Mouse (Mus musculus): Measurements from ENCODE around the gene Spdye4b. TPM values are rescaled to one million over a fixed set of nuclear protein-coding genes. Genes with fewer than 3 reads are reported as not detected.
A peak's percentile ranks its signal among the peaks of the same experiment; 100 is the strongest.
"Not testable (repeated sequence)": the region's sequence is repeated elsewhere in the genome, so short reads cannot be mapped to it uniquely, and the experiment has no call there.

Spdye4b gene
- polyA plus RNA-seq, 1 experiment from 2014 or later: not detected

DNA sequence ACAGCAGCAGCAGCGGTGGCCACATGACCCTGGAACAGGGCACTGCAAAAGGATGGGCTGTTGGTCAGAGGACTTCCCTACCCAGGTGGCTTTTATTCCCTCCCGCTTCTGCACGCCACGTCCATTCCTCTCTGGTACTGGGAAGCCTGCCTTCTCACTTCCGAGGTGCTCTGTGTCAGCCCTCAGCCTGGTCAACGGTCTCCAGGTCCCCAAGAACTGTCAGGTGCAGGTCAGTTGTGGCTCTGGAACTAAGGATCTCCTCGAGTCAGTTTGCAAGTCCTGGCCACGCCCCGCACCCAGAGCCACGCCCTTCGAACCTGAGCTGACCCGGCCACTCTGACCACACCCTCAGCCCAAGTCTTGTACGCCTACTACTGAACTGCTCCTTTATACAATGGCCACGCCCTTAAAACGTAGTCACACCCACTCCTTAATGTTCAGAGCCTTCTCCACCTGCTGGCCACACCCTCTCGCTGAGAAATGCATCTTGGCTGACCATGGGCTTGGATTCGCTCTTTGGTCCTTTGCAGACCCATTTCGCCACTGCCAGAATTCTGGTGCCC is 15.2 kb upstream of the Spdye4b start:
- Histone ChIP-seq H3K27ac (no peak overlapping the region), H3K4me2 (no peak overlapping the region), H3K4me1 (0 out of 2 replicates have a peak, but pooled peaks cover 3% of the 10 kb centered on the region), H3K36me3 (ENCODE audit: poor library complexity, severe bottlenecking) (no peaks in the 10 kb centered on the region; the same call in 1 of the 2 replicates), H3K27me3 (peaks cover 9% of the 10 kb centered on the region), H3K4me3 (no peak overlapping the region), H3K9me3 (replicated peaks) (no peaks in the 10 kb centered on the region), H3K9ac (no peak overlapping the region)
- WGBS: 18% methylated on average over 18 of the region's 18 CpGs
- no peak for ATAC-seq

DNA sequence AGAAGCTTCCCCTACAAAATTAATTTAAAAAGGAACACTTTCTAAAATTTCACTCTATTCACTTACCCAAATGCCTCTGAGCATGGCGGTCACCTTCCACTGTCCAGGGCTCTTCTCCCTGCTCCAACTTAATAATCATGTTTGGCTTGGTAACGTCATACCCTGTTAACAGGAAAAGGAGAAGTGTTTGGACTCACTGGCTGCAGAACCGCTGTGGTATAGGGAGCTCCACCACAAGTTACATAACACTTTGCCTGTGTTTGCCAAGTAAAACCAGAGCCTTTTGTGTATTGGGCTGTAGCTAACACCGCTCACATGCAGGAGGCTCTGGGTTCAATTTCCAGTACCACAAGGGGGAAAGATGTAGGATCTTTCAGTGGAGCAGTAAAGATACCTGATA is 4.8 kb upstream of the Spdye4b start:
- no peak for ATAC-seq
- H3K4me2 ChIP-seq: no peak overlapping the region
- no peaks in the 10 kb centered on the region for H3K27me3 ChIP-seq
- H3K9ac ChIP-seq: no peak overlapping the region
- no peak overlapping the region for H3K4me3 ChIP-seq
- peaks cover 14% of the 10 kb centered on the region for H3K4me1 ChIP-seq
- H3K36me3 ChIP-seq (ENCODE audit: poor library complexity, severe bottlenecking): peaks cover 76% of the 10 kb centered on the region
- 97% methylated on average over 4 of the region's 4 CpGs for WGBS
- 0 out of 2 replicates have a peak, but pooled peaks cover 6% of the 10 kb centered on the region for H3K9me3 ChIP-seq (replicated peaks)
- no peak overlapping the region for H3K27ac ChIP-seq

DNA sequence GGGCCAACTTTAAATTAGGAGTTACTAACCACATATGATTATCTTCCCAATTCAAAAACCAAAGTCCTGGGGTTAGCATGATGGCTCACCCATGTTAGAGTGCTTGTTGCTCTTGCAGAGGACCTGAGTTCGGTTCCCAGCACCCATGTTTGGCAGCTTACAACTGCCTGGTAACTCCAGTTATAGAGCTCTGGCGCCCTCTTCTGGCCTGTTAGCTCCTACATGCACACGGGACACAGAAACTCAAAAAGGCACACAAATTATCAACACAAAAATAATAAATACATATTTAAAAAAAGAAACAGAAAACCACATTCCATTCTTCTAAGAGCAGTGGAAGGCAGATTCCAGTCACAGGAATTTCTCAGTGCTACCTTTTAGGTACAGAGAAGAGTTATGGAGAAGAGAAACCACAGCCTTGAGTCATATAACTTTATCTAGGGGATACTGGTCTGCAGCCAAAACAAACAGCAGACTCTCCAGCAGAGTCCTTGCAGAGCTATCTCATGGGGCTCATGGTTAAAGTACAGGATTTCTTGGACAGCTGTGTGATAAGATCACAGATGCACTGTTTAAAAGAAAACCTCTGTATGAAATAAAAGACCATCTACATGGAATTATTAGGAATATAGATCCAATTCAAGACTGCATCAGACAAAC is 3.1 kb upstream of the Spdye4b start:
- Histone ChIP-seq H3K4me1 (peaks cover 14% of the 10 kb centered on the region), H3K4me2 (no peak overlapping the region), H3K27ac (no peak overlapping the region), H3K36me3 (ENCODE audit: poor library complexity, severe bottlenecking) (peaks cover 59% of the 10 kb centered on the region), H3K4me3 (no peak overlapping the region), H3K9me3 (replicated peaks) (0 out of 2 replicates have a peak, but pooled peaks cover 6% of the 10 kb centered on the region), H3K9ac (no peak overlapping the region), H3K27me3 (no peaks in the 10 kb centered on the region)
- no peak for ATAC-seq
- WGBS: 89% methylated on average over 3 of the region's 3 CpGs

- WGBS: 40% methylated on average over 6 of the region's 6 CpGs
- H3K27me3 ChIP-seq: peaks cover 3% of the 10 kb centered on the region; the same call in 1 of the 2 replicates
- no peak for ATAC-seq
- H3K27ac ChIP-seq: no peak overlapping the region
- H3K9me3 ChIP-seq (replicated peaks): 0 out of 2 replicates have a peak, but pooled peaks cover 6% of the 10 kb centered on the region
- peak overlapping the region; percentile 94 for H3K4me3 ChIP-seq
- H3K9ac ChIP-seq: 0 out of 2 replicates have a peak overlapping the region, but pooled peaks have one; percentile 96
- H3K4me2 ChIP-seq: peak overlapping the region; percentile 89
- H3K4me1 ChIP-seq: peaks cover 14% of the 10 kb centered on the region
- peaks cover 44% of the 10 kb centered on the region for H3K36me3 ChIP-seq (ENCODE audit: poor library complexity, severe bottlenecking)
Observed at GRCm38 (mm10) chr5:143179179-143179578, 1.6 kb upstream of the Spdye4b start.

GRCm38 (mm10) chr5:143188014-143188413 is 7.2 kb downstream of the Spdye4b start:
- not testable (repeated sequence) for ATAC-seq; H3K27ac ChIP-seq; H3K9ac ChIP-seq; H3K36me3 ChIP-seq (ENCODE audit: poor library complexity, severe bottlenecking); H3K4me1 ChIP-seq; H3K4me2 ChIP-seq; H3K4me3 ChIP-seq; H3K27me3 ChIP-seq; H3K9me3 ChIP-seq (replicated peaks)
- WGBS: 82% methylated on average over 1 of the region's 1 CpGs

DNA sequence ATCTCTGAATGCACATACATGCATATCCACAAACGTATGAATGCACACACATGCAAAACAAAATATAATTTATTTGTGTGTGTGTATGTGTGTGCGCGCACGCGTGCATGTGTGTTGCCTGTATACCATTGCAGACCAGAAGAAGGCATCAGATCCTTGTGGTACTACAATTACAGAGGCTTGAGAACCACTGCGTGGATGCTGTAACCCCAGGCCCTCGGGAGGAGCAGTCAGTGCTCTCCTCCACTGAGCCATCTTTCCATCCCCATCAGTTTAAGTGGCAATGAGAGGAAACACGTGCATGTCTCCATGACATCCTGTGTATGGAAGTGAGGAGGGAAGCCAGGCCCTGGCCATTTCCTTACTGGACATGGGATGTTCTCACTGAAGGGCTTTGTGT is 12.0 kb downstream of the Spdye4b start:
- 87% methylated on average over 8 of the region's 8 CpGs for WGBS
- ATAC-seq: no peak
- no peak overlapping the region for H3K4me2 ChIP-seq
- no peak overlapping the region for H3K4me3 ChIP-seq
- no peaks in the 10 kb centered on the region for H3K9me3 ChIP-seq (replicated peaks)
- no peak overlapping the region for H3K27ac ChIP-seq
- no peak overlapping the region for H3K9ac ChIP-seq
- no peaks in the 10 kb centered on the region for H3K4me1 ChIP-seq
- no peaks in the 10 kb centered on the region; the same call in 1 of the 2 replicates for H3K27me3 ChIP-seq
- H3K36me3 ChIP-seq (ENCODE audit: poor library complexity, severe bottlenecking): no peaks in the 10 kb centered on the region

DNA sequence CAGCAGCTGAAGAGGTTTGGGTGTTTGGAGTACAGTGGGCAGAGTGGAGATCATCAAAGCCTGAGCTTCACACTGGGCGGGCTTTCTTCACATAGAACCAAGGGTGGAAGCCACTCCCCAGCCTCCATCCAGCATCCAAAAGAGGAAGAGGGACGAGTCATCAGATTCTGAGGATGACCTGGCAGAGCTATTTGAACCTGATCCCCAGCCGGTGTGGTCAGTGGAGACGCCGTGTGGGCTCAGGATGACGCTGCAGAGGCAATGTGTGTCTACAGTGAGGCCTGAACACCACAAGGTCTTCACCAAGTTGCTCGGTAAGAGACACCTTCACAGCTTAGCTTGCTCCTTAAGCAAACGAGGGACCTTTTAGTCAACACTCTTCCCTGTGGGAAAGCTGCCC is 13.9 kb downstream of the Spdye4b start:
- not testable (repeated sequence) for H3K9ac ChIP-seq; H3K27ac ChIP-seq; H3K4me3 ChIP-seq; H3K36me3 ChIP-seq (ENCODE audit: poor library complexity, severe bottlenecking); H3K4me1 ChIP-seq; H3K4me2 ChIP-seq; H3K27me3 ChIP-seq; ATAC-seq; H3K9me3 ChIP-seq (replicated peaks)
- WGBS: 71% methylated on average over 8 of the region's 8 CpGs

DNA sequence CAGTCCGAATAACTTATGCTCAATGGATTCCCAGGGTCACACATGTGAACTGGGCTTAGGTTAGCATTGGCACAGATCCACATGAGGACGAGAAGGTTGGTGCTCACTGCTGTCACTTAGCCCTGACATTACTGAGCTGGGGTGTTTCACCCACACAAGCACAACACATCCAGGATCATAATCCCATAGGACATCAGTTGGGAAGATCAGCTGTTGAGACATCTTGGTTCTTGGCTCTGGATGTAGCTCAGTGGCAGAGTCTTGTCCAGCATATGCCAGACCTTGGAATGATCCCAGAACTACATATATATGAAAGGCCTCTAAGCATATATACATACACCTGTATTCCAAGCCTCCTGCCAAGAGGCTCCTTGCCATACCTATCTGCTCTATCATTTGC is 14.3 kb downstream of the Spdye4b start:
- WGBS: 77% methylated on average over 2 of the region's 2 CpGs

GRCm38 (mm10) chr5:143196506-143196905 is 15.7 kb downstream of the Spdye4b start:
- no peaks in the 10 kb centered on the region for H3K9me3 ChIP-seq (replicated peaks)
- H3K36me3 ChIP-seq (ENCODE audit: poor library complexity, severe bottlenecking): no peaks in the 10 kb centered on the region
- 87% methylated on average over 4 of the region's 4 CpGs for WGBS

More for the DNA sequence above, 14.3 kb downstream of the Spdye4b start:
- Histone ChIP-seq H3K4me2 (no peak overlapping the region), H3K36me3 (ENCODE audit: poor library complexity, severe bottlenecking) (no peaks in the 10 kb centered on the region), H3K27ac (no peak overlapping the region), H3K9me3 (replicated peaks) (no peaks in the 10 kb centered on the region), H3K27me3 (no peaks in the 10 kb centered on the region; the same call in 1 of the 2 replicates), H3K9ac (no peak overlapping the region), H3K4me1 (no peaks in the 10 kb centered on the region), H3K4me3 (no peak overlapping the region)
- ATAC-seq: no peak

DNA sequence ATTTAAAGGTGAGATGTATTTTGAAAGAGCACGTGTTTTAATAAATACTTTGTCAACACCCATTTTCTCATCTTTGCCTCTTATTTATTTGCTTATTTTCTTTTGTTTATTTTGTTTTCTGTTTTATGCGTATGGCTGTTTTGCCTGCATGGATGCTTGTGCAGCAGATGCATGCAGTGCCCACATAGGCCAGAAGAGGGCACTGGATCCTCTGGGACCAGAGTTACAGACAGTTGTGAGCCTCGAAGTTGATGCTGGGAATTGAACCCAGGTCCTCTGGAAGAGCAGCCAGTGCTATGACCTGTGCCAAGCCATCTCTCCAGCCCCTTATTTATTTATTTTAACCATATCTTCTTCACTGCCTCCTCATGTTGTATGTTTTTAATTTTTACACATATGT is 24.2 kb downstream of the Spdye4b start:
- H3K4me3 ChIP-seq: no peak overlapping the region
- no peak overlapping the region for H3K27ac ChIP-seq
- H3K4me2 ChIP-seq: no peak overlapping the region
- no peaks in the 10 kb centered on the region for H3K36me3 ChIP-seq (ENCODE audit: poor library complexity, severe bottlenecking)
- WGBS: 73% methylated on average over 3 of the region's 3 CpGs
- H3K4me1 ChIP-seq: no peaks in the 10 kb centered on the region
- no peak for ATAC-seq
- H3K27me3 ChIP-seq: no peaks in the 10 kb centered on the region
- peaks cover 9% of the 10 kb centered on the region for H3K9me3 ChIP-seq (replicated peaks)
- no peak overlapping the region for H3K9ac ChIP-seq

More at GRCm38 (mm10) chr5:143196506-143196905, 15.7 kb downstream of the Spdye4b start:
- ATAC-seq: no peak
- Histone ChIP-seq H3K9ac (no peak overlapping the region), H3K4me2 (no peak overlapping the region), H3K27ac (no peak overlapping the region), H3K4me3 (no peak overlapping the region), H3K27me3 (no peaks in the 10 kb centered on the region; the same call in 1 of the 2 replicates), H3K4me1 (no peaks in the 10 kb centered on the region)

- Histone ChIP-seq H3K4me2 (no peak overlapping the region), H3K36me3 (ENCODE audit: poor library complexity, severe bottlenecking) (no peaks in the 10 kb centered on the region), H3K4me3 (no peak overlapping the region), H3K4me1 (no peaks in the 10 kb centered on the region), H3K9me3 (replicated peaks) (peaks cover 1% of the 10 kb centered on the region), H3K27ac (no peak overlapping the region), H3K27me3 (no peaks in the 10 kb centered on the region), H3K9ac (no peak overlapping the region)
- WGBS: 88% methylated on average over 2 of the region's 2 CpGs
- ATAC-seq: no peak
Observed at GRCm38 (mm10) chr5:143213832-143214231, 33.0 kb downstream of the Spdye4b start.

GRCm38 (mm10) chr5:143220996-143221395 is 40.2 kb downstream of the Spdye4b start:
- Histone ChIP-seq H3K4me2 (no peak overlapping the region), H3K4me1 (no peaks in the 10 kb centered on the region), H3K4me3 (no peak overlapping the region), H3K36me3 (ENCODE audit: poor library complexity, severe bottlenecking) (no peaks in the 10 kb centered on the region), H3K9ac (no peak overlapping the region), H3K27ac (no peak overlapping the region), H3K27me3 (no peaks in the 10 kb centered on the region), H3K9me3 (replicated peaks) (no peaks in the 10 kb centered on the region)
- 84% methylated on average over 5 of the region's 5 CpGs for WGBS
- no peak for ATAC-seq

All from forebrain, embryonic 13.5 days (tissue).